Mouse (Mus musculus): ENCODE data around the gene Plet1. TPM values are rescaled to one million over a fixed set of nuclear protein-coding genes. Genes with fewer than 3 reads are reported as not detected.

Gene Plet1
- polyA plus RNA-seq, 1 experiment from 2014 or later = 0.27 TPM

DNA sequence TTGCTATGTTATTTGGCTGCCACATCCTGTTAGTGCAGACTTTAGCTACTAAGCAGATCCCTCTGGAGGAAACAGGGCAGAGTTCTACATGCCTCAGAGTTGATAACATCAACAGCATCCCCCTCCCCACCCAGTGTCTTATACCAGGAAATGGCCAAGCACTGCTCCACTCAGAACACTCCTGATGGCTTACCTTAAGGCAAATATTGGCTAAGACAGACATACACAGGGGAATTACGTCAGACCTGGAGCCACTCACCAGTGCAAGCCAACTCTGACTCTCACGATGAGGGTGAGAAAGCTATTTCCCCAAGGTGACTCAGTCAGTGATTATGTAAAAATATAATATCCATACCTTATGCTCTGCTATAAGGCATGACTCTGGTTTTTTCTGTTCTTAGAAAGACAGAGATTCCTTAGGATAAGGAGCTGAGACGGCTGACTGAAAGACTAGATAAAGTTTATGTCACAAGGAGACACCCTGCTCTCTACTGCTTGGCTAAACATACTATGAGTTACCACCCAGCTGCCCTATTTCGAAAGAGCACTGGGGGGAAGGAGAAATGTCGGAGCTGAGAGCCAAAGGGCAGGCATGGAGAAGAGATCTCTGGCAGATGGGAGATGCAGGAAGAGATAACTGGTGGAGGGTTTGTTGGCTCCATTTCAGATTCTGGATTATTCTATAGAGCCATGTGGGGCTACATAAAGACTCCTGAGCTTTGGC lies 23.8 kb upstream of the Plet1 start:
- Histone ChIP-seq H3K27ac (ENCODE audit: low read depth, low read length) (no peak overlapping the region), H3K4me1 (ENCODE audit: control insufficient read depth, insufficient read depth, low read length) (no peaks in the 10 kb centered on the region), H3K9me3 (replicated peaks; ENCODE audit: control insufficient read depth, low read length) (no peaks in the 10 kb centered on the region), H3K4me3 (ENCODE audit: low read depth, low read length) (no peak overlapping the region), H3K9ac (ENCODE audit: low read length) (no peak overlapping the region), H3K27me3 (replicated peaks; ENCODE audit: control insufficient read depth, insufficient read depth, low read length) (no peaks in the 10 kb centered on the region), H3K36me3 (ENCODE audit: control insufficient read depth, insufficient read depth, low read length) (no peaks in the 10 kb centered on the region), H3K4me2 (ENCODE audit: low read length) (no peak overlapping the region)
- ATAC-seq (no peak), DNase-seq (ENCODE audit: low spot score) (no peak)
- 82% methylated on average over 5 of the region's 5 CpGs for WGBS

DNA sequence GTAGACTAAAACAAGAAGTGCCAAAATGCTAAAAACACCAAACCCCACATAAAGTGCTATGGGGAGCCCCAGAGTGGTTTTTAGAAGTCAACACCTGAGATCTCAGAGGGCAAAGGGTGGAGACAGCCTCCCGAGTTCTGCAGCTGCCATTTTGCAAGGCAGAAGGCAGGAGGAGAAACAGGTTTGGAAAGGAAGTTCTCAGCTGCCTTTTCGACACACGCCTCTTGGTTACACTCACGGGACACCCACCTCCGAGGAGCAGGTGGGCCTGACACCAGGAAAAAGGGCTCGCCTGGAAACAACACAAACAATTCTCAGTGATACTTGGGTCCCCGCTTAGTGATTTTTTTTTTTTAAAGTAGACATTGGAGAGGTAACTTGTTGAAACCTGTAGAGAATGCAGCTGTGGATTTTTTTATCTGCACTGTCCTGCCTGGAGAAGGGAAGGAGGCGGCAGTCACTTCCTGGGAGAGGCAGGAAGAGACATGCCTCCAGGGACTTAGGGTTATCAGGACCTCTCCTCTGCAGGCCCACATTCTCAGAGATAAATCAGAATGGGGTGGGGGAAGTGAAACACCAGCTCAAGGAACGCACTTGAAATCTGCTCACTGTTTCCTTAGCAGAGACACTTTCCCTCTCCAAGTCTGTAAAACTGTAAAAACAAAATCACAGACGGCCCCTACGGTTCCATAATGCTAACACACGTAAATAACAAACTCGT lies 23.0 kb upstream of the Plet1 start:
- Histone ChIP-seq H3K9me3 (replicated peaks; ENCODE audit: control insufficient read depth, low read length) (no peaks in the 10 kb centered on the region), H3K4me2 (ENCODE audit: low read length) (no peak overlapping the region), H3K9ac (ENCODE audit: low read length) (no peak overlapping the region), H3K4me1 (ENCODE audit: control insufficient read depth, insufficient read depth, low read length) (no peaks in the 10 kb centered on the region), H3K4me3 (ENCODE audit: low read depth, low read length) (no peak overlapping the region), H3K27me3 (replicated peaks; ENCODE audit: control insufficient read depth, insufficient read depth, low read length) (no peaks in the 10 kb centered on the region), H3K36me3 (ENCODE audit: control insufficient read depth, insufficient read depth, low read length) (no peaks in the 10 kb centered on the region), H3K27ac (ENCODE audit: low read depth, low read length) (no peak overlapping the region)
- no peak for DNase-seq (ENCODE audit: low spot score)
- ATAC-seq = no peak
- 82% methylated on average over 13 of the region's 13 CpGs for WGBS

DNA sequence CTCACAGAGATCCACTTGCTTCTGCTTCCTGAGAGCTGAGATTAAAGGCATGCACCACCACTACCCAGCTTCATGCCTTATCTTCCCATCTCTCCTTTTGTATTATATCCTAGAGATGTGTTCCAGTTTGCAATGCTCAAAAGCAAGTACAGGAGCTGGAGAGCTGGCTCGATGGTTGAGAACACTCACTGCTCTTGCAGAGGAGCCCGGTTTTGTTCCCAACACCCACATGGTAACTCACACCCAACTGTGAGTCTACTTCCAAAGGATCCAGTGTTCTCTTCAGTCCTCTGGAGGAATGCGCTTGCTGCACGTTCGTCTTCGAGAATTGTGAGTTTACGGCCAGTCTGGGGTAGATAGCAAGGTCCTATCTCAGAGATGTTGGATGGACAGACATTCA lies 19.0 kb upstream of the Plet1 start:
- Histone ChIP-seq H3K4me3 (ENCODE audit: low read depth, low read length) (no peak overlapping the region), H3K4me2 (ENCODE audit: low read length) (no peak overlapping the region), H3K36me3 (ENCODE audit: control insufficient read depth, insufficient read depth, low read length) (no peaks in the 10 kb centered on the region), H3K9ac (ENCODE audit: low read length) (no peak overlapping the region), H3K27me3 (replicated peaks; ENCODE audit: control insufficient read depth, insufficient read depth, low read length) (0 out of 2 replicates have a peak, but pooled peaks cover 3% of the 10 kb centered on the region), H3K27ac (ENCODE audit: low read depth, low read length) (no peak overlapping the region), H3K9me3 (replicated peaks; ENCODE audit: control insufficient read depth, low read length) (no peaks in the 10 kb centered on the region), H3K4me1 (ENCODE audit: control insufficient read depth, insufficient read depth, low read length) (no peaks in the 10 kb centered on the region)
- WGBS = 86% methylated on average over 7 of the region's 7 CpGs
- DNase-seq (ENCODE audit: low spot score) (no peak), ATAC-seq (no peak)

DNA sequence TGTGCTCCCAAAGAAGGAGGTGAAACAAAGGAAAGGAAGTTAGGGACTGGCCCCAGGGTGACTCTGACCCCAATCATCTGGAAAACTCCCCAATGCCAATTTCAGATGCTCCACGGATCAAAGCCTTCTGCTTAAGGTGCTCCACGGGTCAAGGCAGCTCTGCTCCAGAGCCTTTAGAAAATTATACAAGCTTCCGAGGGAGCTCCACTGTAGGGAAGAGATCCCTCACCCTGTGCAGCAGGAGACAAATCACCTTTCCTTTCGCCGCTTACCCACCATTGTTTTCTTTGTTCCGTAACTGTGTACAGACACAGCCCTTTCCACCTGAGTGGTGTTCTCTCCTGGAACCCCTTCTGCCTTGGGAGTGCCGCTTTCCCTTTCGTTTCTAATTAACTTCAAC lies 18.6 kb upstream of the Plet1 start:
- H3K4me2 ChIP-seq (ENCODE audit: low read length) = no peak overlapping the region
- H3K4me1 ChIP-seq (ENCODE audit: control insufficient read depth, insufficient read depth, low read length) = no peaks in the 10 kb centered on the region
- 0 out of 2 replicates have a peak, but pooled peaks cover 3% of the 10 kb centered on the region for H3K27me3 ChIP-seq (replicated peaks; ENCODE audit: control insufficient read depth, insufficient read depth, low read length)
- no peaks in the 10 kb centered on the region for H3K9me3 ChIP-seq (replicated peaks; ENCODE audit: control insufficient read depth, low read length)
- no peak overlapping the region for H3K9ac ChIP-seq (ENCODE audit: low read length)
- no peak overlapping the region for H3K27ac ChIP-seq (ENCODE audit: low read depth, low read length)
- ATAC-seq (no peak), DNase-seq (ENCODE audit: low spot score) (no peak)
- no peaks in the 10 kb centered on the region for H3K36me3 ChIP-seq (ENCODE audit: control insufficient read depth, insufficient read depth, low read length)
- WGBS = 54% methylated on average over 8 of the region's 8 CpGs
- H3K4me3 ChIP-seq (ENCODE audit: low read depth, low read length) = no peak overlapping the region

DNA sequence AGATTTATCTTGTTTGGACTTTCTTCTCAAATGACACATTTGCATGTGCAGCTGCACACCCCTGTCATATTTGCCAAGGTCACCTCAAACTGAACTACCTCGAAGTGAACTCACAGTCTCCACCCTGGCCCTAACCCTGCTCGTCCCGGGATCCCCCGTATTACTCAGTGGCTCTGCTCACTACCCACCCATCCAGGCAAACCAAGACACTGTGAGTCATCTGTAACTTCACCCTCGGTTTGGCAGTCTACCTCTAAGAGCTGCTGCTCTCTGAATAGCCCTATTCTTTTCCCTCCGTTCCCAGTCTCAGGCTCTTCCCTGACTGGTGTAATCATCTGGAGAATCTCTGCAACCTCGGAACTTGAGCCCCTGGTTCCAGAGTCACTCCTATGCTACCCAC lies 17.7 kb upstream of the Plet1 start:
- 69% methylated on average over 7 of the region's 7 CpGs for WGBS
- no peak for DNase-seq (ENCODE audit: low spot score)
- H3K36me3 ChIP-seq (ENCODE audit: control insufficient read depth, insufficient read depth, low read length) = no peaks in the 10 kb centered on the region
- no peak overlapping the region for H3K4me3 ChIP-seq (ENCODE audit: low read depth, low read length)
- H3K27me3 ChIP-seq (replicated peaks; ENCODE audit: control insufficient read depth, insufficient read depth, low read length) = 0 out of 2 replicates have a peak, but pooled peaks cover 3% of the 10 kb centered on the region
- H3K27ac ChIP-seq (ENCODE audit: low read depth, low read length) = no peak overlapping the region
- ATAC-seq = no peak
- H3K9me3 ChIP-seq (replicated peaks; ENCODE audit: control insufficient read depth, low read length) = no peaks in the 10 kb centered on the region
- no peaks in the 10 kb centered on the region for H3K4me1 ChIP-seq (ENCODE audit: control insufficient read depth, insufficient read depth, low read length)
- H3K9ac ChIP-seq (ENCODE audit: low read length) = no peak overlapping the region
- no peak overlapping the region for H3K4me2 ChIP-seq (ENCODE audit: low read length)

DNA sequence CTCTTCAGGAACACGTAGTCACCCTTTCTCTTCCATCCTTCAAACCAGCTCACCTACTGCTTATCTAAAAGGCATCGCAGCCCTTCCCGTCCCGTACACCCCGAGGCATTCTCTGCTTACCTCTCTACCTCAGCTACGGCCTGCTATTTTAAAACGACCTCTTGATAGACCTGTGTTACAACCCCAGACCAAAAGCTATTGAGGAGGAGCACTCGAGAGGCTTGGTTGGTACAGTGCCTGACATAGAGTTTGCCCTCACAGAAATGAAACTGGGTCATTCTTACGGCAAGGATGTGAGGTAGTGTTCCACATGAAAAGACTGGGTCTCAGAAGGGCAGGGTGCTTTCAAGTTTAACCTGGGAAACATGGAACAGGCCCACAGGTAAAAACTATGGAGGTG lies 17.1 kb upstream of the Plet1 start:
- no peak overlapping the region for H3K4me3 ChIP-seq (ENCODE audit: low read depth, low read length)
- H3K36me3 ChIP-seq (ENCODE audit: control insufficient read depth, insufficient read depth, low read length) = no peaks in the 10 kb centered on the region
- no peak overlapping the region for H3K27ac ChIP-seq (ENCODE audit: low read depth, low read length)
- H3K27me3 ChIP-seq (replicated peaks; ENCODE audit: control insufficient read depth, insufficient read depth, low read length) = 0 out of 2 replicates have a peak, but pooled peaks cover 3% of the 10 kb centered on the region
- no peaks in the 10 kb centered on the region for H3K9me3 ChIP-seq (replicated peaks; ENCODE audit: control insufficient read depth, low read length)
- DNase-seq (ENCODE audit: low spot score) = no peak
- WGBS = 94% methylated on average over 9 of the region's 9 CpGs
- H3K9ac ChIP-seq (ENCODE audit: low read length) = no peak overlapping the region
- no peak for ATAC-seq
- H3K4me1 ChIP-seq (ENCODE audit: control insufficient read depth, insufficient read depth, low read length) = no peaks in the 10 kb centered on the region
- no peak overlapping the region for H3K4me2 ChIP-seq (ENCODE audit: low read length)

DNA sequence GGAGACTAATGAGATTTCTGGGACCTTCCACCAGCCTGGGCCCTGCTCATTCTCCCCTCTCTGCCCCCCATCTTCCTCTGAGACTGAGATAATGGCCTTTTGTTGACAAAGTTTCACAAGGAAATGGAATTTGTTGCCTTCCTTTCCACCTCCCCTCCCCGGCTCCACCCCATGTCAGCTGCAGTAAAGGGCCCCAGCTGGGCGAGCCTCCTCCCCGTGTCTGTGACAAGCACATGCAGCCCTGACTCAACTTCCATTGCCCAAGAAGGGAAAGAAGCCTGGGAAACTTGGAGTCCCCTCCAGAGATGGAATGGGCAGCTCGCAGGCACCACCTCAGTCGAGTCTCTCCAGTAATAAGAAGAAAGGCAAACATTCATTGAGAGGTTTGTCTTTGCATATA lies 15.5 kb upstream of the Plet1 start:
- H3K9ac ChIP-seq (ENCODE audit: low read length) = no peak overlapping the region
- no peaks in the 10 kb centered on the region for H3K36me3 ChIP-seq (ENCODE audit: control insufficient read depth, insufficient read depth, low read length)
- no peak for DNase-seq (ENCODE audit: low spot score)
- H3K4me2 ChIP-seq (ENCODE audit: low read length) = no peak overlapping the region
- 18% methylated on average over 5 of the region's 5 CpGs for WGBS
- H3K27me3 ChIP-seq (replicated peaks; ENCODE audit: control insufficient read depth, insufficient read depth, low read length) = 0 out of 2 replicates have a peak, but pooled peaks cover 3% of the 10 kb centered on the region
- no peak overlapping the region for H3K4me3 ChIP-seq (ENCODE audit: low read depth, low read length)
- H3K27ac ChIP-seq (ENCODE audit: low read depth, low read length) = no peak overlapping the region
- H3K4me1 ChIP-seq (ENCODE audit: control insufficient read depth, insufficient read depth, low read length) = no peaks in the 10 kb centered on the region
- H3K9me3 ChIP-seq (replicated peaks; ENCODE audit: control insufficient read depth, low read length) = no peaks in the 10 kb centered on the region
- ATAC-seq = no peak

DNA sequence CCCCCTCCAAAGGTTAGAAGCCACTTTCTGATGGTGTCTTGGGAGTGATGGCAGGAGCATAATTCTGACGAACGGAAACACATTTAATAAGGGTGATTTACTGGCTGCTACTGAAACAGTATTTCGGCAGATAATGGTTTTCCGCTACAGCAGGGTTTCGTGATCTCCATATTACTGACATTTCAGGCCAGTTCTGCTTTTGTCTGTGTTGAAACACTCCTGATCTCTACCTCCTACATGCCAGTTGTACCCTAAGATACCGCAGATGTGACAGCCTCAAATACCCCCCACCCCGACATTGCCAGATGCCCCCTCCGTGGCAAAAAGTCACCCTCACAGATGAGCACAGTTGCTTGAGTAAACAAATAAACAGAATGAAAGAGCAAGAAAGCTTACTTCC lies 14.8 kb upstream of the Plet1 start:
- no peak overlapping the region for H3K4me2 ChIP-seq (ENCODE audit: low read length)
- no peaks in the 10 kb centered on the region for H3K36me3 ChIP-seq (ENCODE audit: control insufficient read depth, insufficient read depth, low read length)
- H3K27ac ChIP-seq (ENCODE audit: low read depth, low read length) = no peak overlapping the region
- no peaks in the 10 kb centered on the region for H3K9me3 ChIP-seq (replicated peaks; ENCODE audit: control insufficient read depth, low read length)
- DNase-seq (ENCODE audit: low spot score) (no peak), ATAC-seq (no peak)
- 0 out of 2 replicates have a peak, but pooled peaks cover 3% of the 10 kb centered on the region for H3K27me3 ChIP-seq (replicated peaks; ENCODE audit: control insufficient read depth, insufficient read depth, low read length)
- no peaks in the 10 kb centered on the region for H3K4me1 ChIP-seq (ENCODE audit: control insufficient read depth, insufficient read depth, low read length)
- WGBS = 45% methylated on average over 8 of the region's 8 CpGs
- H3K4me3 ChIP-seq (ENCODE audit: low read depth, low read length) = no peak overlapping the region
- H3K9ac ChIP-seq (ENCODE audit: low read length) = no peak overlapping the region; the same call in 1 of the 2 replicates

DNA sequence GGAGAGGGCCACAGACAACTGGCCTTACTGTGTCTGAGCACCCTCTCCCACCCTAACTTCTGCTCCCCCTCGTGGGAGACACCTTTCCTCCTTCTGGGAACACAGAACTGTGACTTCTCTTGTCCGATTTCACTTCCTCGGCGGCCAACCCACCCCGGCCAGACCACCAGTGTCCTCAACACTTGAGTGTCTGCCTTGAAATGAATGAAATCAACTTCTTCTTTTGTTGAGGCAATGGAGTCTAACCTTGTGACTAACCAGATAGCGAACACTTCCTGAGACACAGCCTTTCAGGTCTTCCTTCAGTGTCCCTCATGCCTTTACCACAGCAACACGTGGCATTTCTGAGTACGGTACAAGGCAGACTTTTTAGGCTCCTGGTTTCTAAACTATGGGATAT lies 11.6 kb upstream of the Plet1 start:
- WGBS = 94% methylated on average over 8 of the region's 8 CpGs
- H3K9me3 ChIP-seq (replicated peaks; ENCODE audit: control insufficient read depth, low read length) = no peaks in the 10 kb centered on the region
- no peak overlapping the region for H3K9ac ChIP-seq (ENCODE audit: low read length)
- no peak overlapping the region for H3K27ac ChIP-seq (ENCODE audit: low read depth, low read length)
- DNase-seq (ENCODE audit: low spot score) = no peak
- no peak overlapping the region for H3K4me3 ChIP-seq (ENCODE audit: low read depth, low read length)
- peaks cover 6% of the 10 kb centered on the region; the same call in 1 of the 2 replicates for H3K4me1 ChIP-seq (ENCODE audit: control insufficient read depth, insufficient read depth, low read length)
- 0 out of 2 replicates have a peak, but pooled peaks cover 3% of the 10 kb centered on the region for H3K27me3 ChIP-seq (replicated peaks; ENCODE audit: control insufficient read depth, insufficient read depth, low read length)
- no peaks in the 10 kb centered on the region for H3K36me3 ChIP-seq (ENCODE audit: control insufficient read depth, insufficient read depth, low read length)
- no peak overlapping the region for H3K4me2 ChIP-seq (ENCODE audit: low read length)
- no peak for ATAC-seq
